Mouse (Mus musculus): ENCODE results near the gene B3galt5.

The B3galt5 gene

GRCm38 (mm10) chr16:96271736-96272135, 36.1 kb downstream of the B3galt5 start:
- DNase-seq: no peak

- no peak for DNase-seq
These were observed 37.5 kb downstream of the B3galt5 start for GRCm38 (mm10) chr16:96272929-96273619.

DNA sequence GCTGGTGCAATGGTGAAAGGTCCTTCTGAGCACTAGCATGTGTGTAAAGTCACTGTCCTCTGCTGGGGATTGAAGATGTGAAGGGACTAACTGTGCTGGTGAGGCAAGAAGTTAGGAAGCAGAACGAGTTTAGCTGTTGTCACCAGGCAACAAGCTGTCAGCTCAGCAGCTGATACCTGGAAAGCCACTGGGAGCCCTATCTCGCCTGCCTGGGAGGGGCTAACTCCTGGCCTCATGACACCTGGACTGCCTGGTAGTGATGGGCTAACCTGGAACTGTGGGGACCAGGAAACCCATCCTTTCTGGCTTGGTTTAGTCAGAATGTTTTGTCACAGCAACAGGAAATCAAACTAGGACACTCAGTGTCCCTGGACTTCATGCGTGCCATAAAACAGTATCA, 41.0 kb downstream of the B3galt5 start:
- DNase-seq: no peak

DNA sequence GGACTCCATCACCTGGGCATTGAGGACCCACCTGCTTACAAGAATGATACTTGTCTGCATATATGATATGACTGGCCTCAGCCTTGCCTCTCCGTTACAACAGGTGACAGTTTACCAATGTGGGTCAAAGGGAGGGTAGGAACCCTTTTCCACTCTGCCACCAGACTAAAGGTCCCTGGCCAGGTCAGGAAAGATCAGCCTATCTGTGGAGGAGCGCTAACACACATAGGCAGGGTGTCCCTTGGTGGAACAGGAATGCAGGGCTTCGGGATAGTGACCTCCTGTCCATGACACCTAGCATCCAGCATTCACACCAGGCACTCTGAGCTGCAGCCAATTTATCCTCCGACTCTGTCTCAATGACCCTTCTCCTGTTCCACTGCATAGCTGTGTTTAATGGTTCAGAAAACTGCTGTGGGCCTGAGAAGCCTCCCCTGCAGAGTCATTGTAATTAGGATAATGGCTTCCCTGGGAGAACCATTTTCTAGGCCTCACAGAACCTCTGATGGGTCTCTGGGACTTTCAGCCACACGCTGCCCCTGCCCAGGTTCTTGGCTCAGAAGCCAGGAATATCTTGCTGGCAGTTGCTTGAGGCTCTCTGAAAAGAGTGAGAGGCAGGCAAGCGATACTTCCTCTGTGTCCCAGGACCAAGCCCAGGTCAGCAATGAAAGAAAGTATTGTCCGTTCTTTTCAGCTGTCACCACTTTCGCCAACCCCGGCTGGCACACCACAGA, 43.1 kb downstream of the B3galt5 start:
- peak; percentile 27 for DNase-seq

GRCm38 (mm10) chr16:96280719-96281605, 45.4 kb downstream of the B3galt5 start:
- DNase-seq: peak; percentile 69

DNA sequence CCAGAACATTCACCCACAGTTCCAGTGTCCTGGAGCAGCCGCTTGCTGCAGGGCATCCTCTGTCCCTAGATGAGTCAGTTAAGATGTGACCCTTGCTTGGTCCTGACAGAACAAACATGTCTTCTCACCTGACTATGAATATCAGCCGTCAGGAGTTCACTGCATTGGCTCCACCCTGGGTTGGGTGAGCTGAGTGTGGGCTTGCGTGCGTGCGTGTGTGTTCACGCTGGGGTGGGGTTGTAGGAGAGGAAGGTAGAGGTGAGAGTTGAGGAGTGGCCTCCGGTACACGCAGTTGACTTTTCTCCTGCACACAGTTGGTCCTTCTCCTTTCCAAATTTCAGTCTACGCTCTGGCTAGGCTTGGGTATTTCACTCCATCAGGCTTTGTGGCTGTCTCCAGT, 47.0 kb downstream of the B3galt5 start:
- DNase-seq: no peak

- DNase-seq: no peak
These were observed 56.3 kb downstream of the B3galt5 start for GRCm38 (mm10) chr16:96291885-96292284.

GRCm38 (mm10) chr16:96292530-96293173, 57.1 kb downstream of the B3galt5 start:
- DNase-seq: no peak

- no peak for DNase-seq
These were observed 62.5 kb downstream of the B3galt5 start for GRCm38 (mm10) chr16:96298075-96298474.

DNA sequence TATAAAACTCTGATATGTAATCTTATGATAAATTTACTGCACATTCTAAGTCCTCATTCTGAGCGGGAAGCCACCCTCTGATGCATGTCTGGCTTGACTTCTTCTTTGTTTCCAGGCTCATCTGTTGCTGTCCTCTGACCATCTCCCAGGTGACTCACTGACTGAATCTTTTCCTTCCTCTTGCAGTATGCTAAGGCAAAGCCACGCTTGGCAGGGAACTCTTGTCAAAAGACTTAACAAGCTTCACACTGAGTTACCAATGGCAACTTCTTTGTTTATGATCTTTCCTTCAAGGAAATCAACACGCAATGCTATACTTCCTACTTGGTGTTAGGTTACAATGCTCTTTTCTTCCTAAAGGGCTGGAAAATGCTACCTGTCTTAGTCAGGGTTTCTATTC, 63.0 kb downstream of the B3galt5 start:
- no peak for DNase-seq

- no peak for DNase-seq
These were observed 67.8 kb downstream of the B3galt5 start for GRCm38 (mm10) chr16:96303356-96303755.

DNA sequence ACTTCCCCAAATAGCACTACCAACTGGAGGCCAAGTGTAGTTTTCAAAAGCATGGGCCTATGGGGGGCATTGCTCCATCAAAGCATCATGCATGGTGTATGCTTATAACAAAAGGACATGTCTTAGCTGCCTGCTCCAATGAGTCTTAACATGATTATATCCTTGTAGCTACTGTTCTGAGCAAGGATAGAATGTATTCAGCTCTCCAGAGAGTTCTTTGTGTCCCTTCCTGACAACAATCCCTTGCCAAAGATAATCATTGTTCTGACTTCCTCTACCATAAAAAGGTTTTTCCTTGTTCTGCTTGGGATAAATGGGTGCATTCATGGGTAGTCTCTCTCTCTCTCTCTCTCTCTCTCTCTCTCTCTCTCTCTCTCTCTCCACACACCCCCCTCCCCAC, 68.8 kb downstream of the B3galt5 start:
- no peak for DNase-seq

DNA sequence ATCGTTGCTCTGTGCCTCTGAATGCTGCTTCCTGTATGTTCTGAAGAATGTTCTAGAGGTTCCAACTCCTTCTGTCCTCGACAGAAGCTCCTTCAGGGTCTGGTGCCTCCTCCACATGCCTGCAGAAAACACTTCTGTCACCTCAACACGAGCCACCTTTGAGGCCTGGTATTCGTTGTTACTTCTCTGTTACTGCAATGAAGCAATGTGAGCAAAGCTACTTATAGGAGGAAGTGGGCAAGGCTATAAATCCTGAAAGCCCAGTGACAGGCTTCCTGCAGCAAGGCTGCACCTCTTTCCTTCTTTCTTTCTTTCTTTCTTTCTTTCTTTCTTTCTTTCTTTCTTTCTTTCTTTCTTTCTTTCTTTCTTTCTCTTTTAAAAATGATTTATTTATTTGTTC, 71.3 kb downstream of the B3galt5 start:
- DNase-seq: no peak

- no peak for DNase-seq
These were observed 82.2 kb downstream of the B3galt5 start for GRCm38 (mm10) chr16:96317803-96318202.

GRCm38 (mm10) chr16:96322739-96323138, 87.1 kb downstream of the B3galt5 start:
- DNase-seq: peak; percentile 33

- peak; percentile 60 for DNase-seq
These were observed 87.6 kb downstream of the B3galt5 start for GRCm38 (mm10) chr16:96323166-96323565.

DNA sequence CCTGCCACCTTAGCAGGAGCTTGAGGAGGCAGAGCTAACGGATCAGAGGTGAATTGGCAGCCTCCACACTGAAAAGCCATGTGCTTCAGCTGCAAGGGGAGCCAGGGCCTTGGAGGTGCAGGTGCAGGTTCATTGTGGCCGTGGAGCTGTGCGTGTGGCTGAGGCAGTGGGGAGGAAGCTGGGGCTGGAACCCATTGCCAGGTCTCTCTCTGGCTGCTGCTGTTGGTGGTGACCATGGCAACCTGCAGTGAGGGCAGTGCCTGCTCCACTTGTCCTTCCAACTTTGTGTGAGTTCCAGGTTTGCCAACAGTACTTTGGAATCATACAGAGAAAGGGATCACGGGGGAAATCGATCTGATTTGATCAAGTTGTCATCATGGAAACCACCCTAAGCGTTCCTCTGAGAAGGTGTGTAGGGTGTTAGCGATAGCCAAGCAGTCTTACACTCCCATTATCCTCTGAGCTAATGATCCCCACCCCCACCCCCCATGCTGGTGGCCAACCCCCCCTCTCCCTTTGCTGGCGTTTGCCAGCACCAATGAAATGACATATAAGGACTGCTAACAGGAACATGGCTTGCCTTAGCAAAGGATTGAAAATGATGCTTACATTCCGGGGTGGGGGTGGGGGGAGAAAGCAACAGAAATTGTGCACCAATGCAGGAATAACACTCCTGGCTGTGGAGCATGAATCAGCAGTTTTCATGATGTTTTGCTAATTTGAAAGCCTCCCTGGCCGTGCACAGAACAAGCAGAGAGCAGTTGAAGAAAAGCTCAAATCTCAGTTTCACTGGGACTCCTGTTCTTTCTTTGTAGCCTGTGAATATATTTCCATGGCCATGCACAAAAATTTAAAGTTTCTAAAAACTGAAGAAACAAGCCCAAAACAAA, 90.8 kb downstream of the B3galt5 start:
- peak; percentile 37 for DNase-seq

DNA sequence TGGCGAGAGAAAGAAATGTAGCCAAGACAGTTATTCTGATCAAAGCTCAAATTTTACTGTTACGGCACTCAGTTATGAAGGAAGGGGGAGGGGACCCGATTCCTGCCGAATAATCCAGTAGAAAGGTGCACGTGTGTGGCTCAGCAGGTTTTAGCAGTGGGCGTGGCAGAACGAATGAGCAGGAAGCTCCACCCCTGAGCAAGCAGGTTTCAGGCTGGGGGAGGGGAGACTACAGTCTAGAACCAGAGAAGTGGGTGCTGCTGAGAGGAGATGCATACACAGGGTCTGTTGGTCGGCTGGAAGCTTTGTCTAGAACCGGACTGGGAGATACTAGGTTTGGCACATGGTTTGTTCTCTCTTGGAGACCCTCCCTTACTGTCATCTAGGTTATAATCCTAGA, 91.7 kb downstream of the B3galt5 start:
- peak; percentile 37 for DNase-seq

- no peak for DNase-seq
These were observed 104.0 kb downstream of the B3galt5 start for GRCm38 (mm10) chr16:96339570-96339969.

DNA sequence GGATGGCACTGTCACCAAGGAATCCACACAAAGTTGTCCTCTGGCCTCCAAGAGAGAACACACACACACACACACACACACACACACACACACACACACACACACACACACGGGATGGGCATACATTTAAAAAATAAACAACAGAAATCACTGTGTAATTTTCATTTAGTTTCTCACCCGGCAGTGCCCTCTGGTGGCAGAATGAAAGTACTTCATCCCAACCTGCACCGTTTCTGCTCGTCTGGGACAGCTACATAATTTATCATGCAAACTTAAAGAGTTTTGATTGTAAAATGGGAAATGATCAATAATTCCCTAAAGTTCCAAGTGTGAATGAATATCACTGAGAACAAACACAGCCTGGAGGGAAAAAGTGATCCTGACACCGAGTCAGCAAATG, 105.7 kb downstream of the B3galt5 start:
- peak; percentile 56 for DNase-seq

DNA sequence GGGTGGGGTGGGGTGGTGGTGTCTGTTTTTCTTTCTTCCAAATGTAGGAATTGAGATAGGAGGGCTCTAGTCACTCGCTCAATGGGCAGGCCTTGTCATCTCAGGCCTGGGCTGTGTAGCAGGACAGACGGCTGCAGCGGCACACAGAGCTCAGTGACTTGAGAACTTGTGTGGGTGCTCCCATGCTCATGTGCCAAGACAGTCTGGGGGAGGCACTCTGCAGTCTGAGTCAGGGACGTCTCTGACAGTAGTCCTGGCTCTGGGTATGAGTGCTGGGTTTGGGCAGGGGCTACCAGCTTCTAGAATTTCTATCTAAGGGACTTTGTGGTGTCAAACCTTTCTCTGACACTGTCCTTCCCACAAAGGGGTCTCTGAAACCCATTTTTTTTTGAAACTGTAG, 106.3 kb downstream of the B3galt5 start:
- DNase-seq: no peak

DNA sequence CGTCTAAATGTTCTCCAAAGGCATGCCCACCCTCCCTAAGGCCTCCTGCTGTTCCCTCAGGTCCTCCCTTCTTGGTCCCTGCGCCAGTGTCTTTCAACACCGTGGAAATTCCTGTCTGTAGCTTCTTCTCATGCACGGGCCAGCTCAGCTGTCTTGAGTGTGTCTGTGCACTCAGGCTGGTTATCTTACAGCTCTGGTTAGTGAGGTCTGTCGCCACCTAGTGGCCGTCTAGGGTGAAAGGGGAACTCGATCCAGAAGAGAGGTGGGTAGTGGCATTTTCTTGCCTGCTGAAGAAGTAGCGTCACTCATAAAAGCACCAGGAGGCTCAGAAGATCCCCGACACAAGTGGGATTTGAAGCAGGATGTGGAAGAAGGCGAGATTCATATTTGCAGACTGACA, 109.5 kb downstream of the B3galt5 start:
- DNase-seq: peak; percentile 83
